9 mouse cellular contexts compared by ENCODE assay signal in genomic region chr12:85337567-85338311, GRCm38 (mm10). TPM values are rescaled to one million over a fixed set of nuclear protein-coding genes. Genes with fewer than 3 reads are reported as not detected.
DNase-seq lines count a peak whose midpoint lies in the region; ATAC-seq and TF ChIP-seq lines count a peak whose summit lies in the region.
"Had no signal": no experiment of that assay in that cellular context is flagged by ENCODE, and none has a peak within 500 bp of the region (broad histone marks: within the 10 kb centered on the region; RNA-seq: fewer than 3 reads in every experiment).

No protein-coding gene starts in this region.

- H3K27me3 ChIP-seq in kidney, postnatal 0 days (ENCODE audit: insufficient read depth, low read length): no peaks in the 10 kb centered on the region
- no peaks in the 10 kb centered on the region for H3K27me3 ChIP-seq in kidney, adult 2 months (replicated peaks; ENCODE audit: control insufficient read depth, insufficient read depth, low read length)
- H3K27me3 ChIP-seq in embryonic facial prominence, embryonic 10.5 days (replicated peaks; ENCODE audit: low read depth, poor library complexity, severe bottlenecking): no peaks in the 10 kb centered on the region
- H3K27me3 ChIP-seq in intestine, embryonic 16.5 days (replicated peaks; ENCODE audit: control insufficient read depth, insufficient read depth, low read length): no peaks in the 10 kb centered on the region
- no peaks in the 10 kb centered on the region for H3K27me3 ChIP-seq in neural tube, embryonic 13.5 days

- H3K27ac ChIP-seq in kidney, postnatal 0 days: no peak overlapping the region
- H3K27ac ChIP-seq in kidney, adult 2 months (ENCODE audit: insufficient read depth, low read depth, low read length): no peak overlapping the region
- H3K27ac ChIP-seq in embryonic facial prominence, embryonic 10.5 days (replicated peaks): no peak overlapping the region
- H3K27ac ChIP-seq in intestine, embryonic 16.5 days (ENCODE audit: low read length): no peak overlapping the region; the same call in 1 of the 2 replicates
- no peak overlapping the region for H3K27ac ChIP-seq in neural tube, embryonic 13.5 days (replicated peaks)

- no peak for DNase-seq in kidney, postnatal 0 days (ENCODE audit: low spot score)
- DNase-seq in kidney, adult 2 months: no peak
- no peak for DNase-seq in embryonic facial prominence, embryonic 10.5 days (ENCODE audit: low spot score)
- no peak for DNase-seq in adrenal gland, postnatal 14 days
- no peak for DNase-seq in ovary, postnatal 14 days (ENCODE audit: low spot score)
- DNase-seq in gastrocnemius, postnatal 25 days: no peak
- DNase-seq: thymus, postnatal 14 days had no signal

- peaks cover 21% of the 10 kb centered on the region for H3K36me3 ChIP-seq in kidney, postnatal 0 days (ENCODE audit: insufficient read depth, low read length)
- H3K36me3 ChIP-seq in kidney, adult 2 months (ENCODE audit: control insufficient read depth, insufficient read depth, low read length): peaks cover 6% of the 10 kb centered on the region
- H3K36me3 ChIP-seq in embryonic facial prominence, embryonic 10.5 days (replicated peaks): peaks cover 49% of the 10 kb centered on the region
- H3K36me3 ChIP-seq in intestine, embryonic 16.5 days (ENCODE audit: control insufficient read depth, insufficient read depth, low read length): no peaks in the 10 kb centered on the region
- peaks cover 36% of the 10 kb centered on the region for H3K36me3 ChIP-seq in neural tube, embryonic 13.5 days

- H3K4me2 ChIP-seq in kidney, postnatal 0 days (ENCODE audit: low read length): peak overlapping the region; percentile 90
- H3K4me2 ChIP-seq in intestine, embryonic 16.5 days (ENCODE audit: low read depth, low read length): peak overlapping the region; percentile 67
- peak overlapping the region; percentile 68 for H3K4me2 ChIP-seq in neural tube, embryonic 13.5 days

- H3K4me3 ChIP-seq in kidney, postnatal 0 days (replicated peaks; ENCODE audit: low read depth, low read length): peak overlapping the region; percentile 99; the same call in 1 of the 2 replicates
- H3K4me3 ChIP-seq in kidney, adult 2 months (ENCODE audit: insufficient read depth, low read depth, low read length): no peak overlapping the region
- peak overlapping the region; percentile 97 for H3K4me3 ChIP-seq in embryonic facial prominence, embryonic 10.5 days
- H3K4me3 ChIP-seq in intestine, embryonic 16.5 days (ENCODE audit: low read length): peak overlapping the region; percentile 94; the same call in 1 of the 2 replicates
- H3K4me3 ChIP-seq in neural tube, embryonic 13.5 days: peak overlapping the region; percentile 94

- TF ChIP-seq CTCF in kidney, postnatal 0 days (IDR thresholded peaks at IDR 0.05; ENCODE audit: low read depth): no peak
- TF ChIP-seq CTCF in kidney, adult 2 months (conservative IDR thresholded peaks at IDR 0.05; ENCODE audit: insufficient read depth, insufficient read length, low read depth, low read length): no peak

- H3K9ac ChIP-seq in kidney, postnatal 0 days (ENCODE audit: low read depth, low read length): no peak overlapping the region; the same call in none of the 2 replicates
- H3K9ac ChIP-seq in intestine, embryonic 16.5 days (ENCODE audit: low read depth, low read length): peak overlapping the region; percentile 98; the same call in 1 of the 2 replicates
- 0 out of 2 replicates have a peak overlapping the region, but pooled peaks have one; percentile 96 for H3K9ac ChIP-seq in neural tube, embryonic 13.5 days

- TF ChIP-seq POLR2A in kidney, adult 2 months (IDR thresholded peaks at IDR 0.05; ENCODE audit: low read depth, low read length): no peak

- no peak for ATAC-seq in kidney, postnatal 0 days (replicated peaks; ENCODE audit: low FRiP score, low read depth)
- no peak for ATAC-seq in intestine, embryonic 16.5 days
- ATAC-seq in neural tube, embryonic 13.5 days (ENCODE audit: low read depth): no peak

- H3K9me3 ChIP-seq in kidney, postnatal 0 days (replicated peaks; ENCODE audit: low read length): no peaks in the 10 kb centered on the region
- no peaks in the 10 kb centered on the region for H3K9me3 ChIP-seq in embryonic facial prominence, embryonic 10.5 days
- H3K9me3 ChIP-seq in intestine, embryonic 16.5 days (ENCODE audit: control insufficient read depth, low read length): no peaks in the 10 kb centered on the region
- no peaks in the 10 kb centered on the region for H3K9me3 ChIP-seq in neural tube, embryonic 13.5 days

- H3K4me1 ChIP-seq in kidney, postnatal 0 days (replicated peaks; ENCODE audit: insufficient read depth, low read length): peaks cover 8% of the 10 kb centered on the region
- H3K4me1 ChIP-seq in kidney, adult 2 months (ENCODE audit: control insufficient read depth, insufficient read depth, low read length): peaks cover 5% of the 10 kb centered on the region; the same call in 1 of the 2 replicates
- H3K4me1 ChIP-seq in embryonic facial prominence, embryonic 10.5 days: peaks cover 16% of the 10 kb centered on the region
- peaks cover 19% of the 10 kb centered on the region for H3K4me1 ChIP-seq in intestine, embryonic 16.5 days (ENCODE audit: control insufficient read depth, insufficient read depth, low read length)
- peaks cover 22% of the 10 kb centered on the region for H3K4me1 ChIP-seq in neural tube, embryonic 13.5 days (replicated peaks)

- 81% methylated on average over 6 of the region's 6 CpGs for WGBS in kidney, postnatal 0 days
- 73% methylated on average over 6 of the region's 6 CpGs for WGBS in kidney, adult 2 months
- 88% methylated on average over 6 of the region's 6 CpGs for WGBS in embryonic facial prominence, embryonic 10.5 days
- 78% methylated on average over 6 of the region's 6 CpGs for WGBS in intestine, embryonic 16.5 days
- 88% methylated on average over 6 of the region's 6 CpGs for WGBS in neural tube, embryonic 13.5 days

RNA-seq across cellular contexts. Expression of gene Nek9, which starts 1.4 kb away (rescaled TPM):
- 15.5 and 16.4 TPM in 2 replicates for polyA plus RNA-seq in kidney, postnatal 0 days (2015; fragmentation: Nextera tagmentation; extraction: Ambion mirVana)
- polyA plus RNA-seq in kidney, adult 2 months (2012; rRNA removed): 24.9 and 27.8 TPM in 2 replicates
- 24.5 and 26.6 TPM in 2 replicates for polyA plus RNA-seq in embryonic facial prominence, embryonic 10.5 days (2016; fragmentation: Nextera tagmentation; extraction: Ambion mirVana)
- 13.2 and 15.9 TPM in 2 replicates for polyA plus RNA-seq in intestine, embryonic 16.5 days (2015; fragmentation: Nextera tagmentation; extraction: Ambion mirVana)
- 14.7 and 15.2 TPM in 2 replicates for polyA plus RNA-seq in neural tube, embryonic 13.5 days (2015; fragmentation: Nextera tagmentation; extraction: Ambion mirVana)
- 65.7 and 66.2 TPM in 2 replicates for total RNA-seq in adrenal gland, postnatal 14 days (2021)
- total RNA-seq in gastrocnemius, postnatal 25 days (2021): 10 to 100 TPM; 76.8 to 83.5 TPM

RNA-seq across cellular contexts. Expression of gene Tmed10, which starts 36.9 kb away (rescaled TPM):
- 357 and 372 TPM in 2 replicates for polyA plus RNA-seq in kidney, postnatal 0 days (2015; fragmentation: Nextera tagmentation; extraction: Ambion mirVana)
- polyA plus RNA-seq in kidney, adult 2 months (2012; rRNA removed): 144 and 190 TPM in 2 replicates
- polyA plus RNA-seq in embryonic facial prominence, embryonic 10.5 days (2016; fragmentation: Nextera tagmentation; extraction: Ambion mirVana): 243 and 251 TPM in 2 replicates
- polyA plus RNA-seq in intestine, embryonic 16.5 days (2015; fragmentation: Nextera tagmentation; extraction: Ambion mirVana): 346 and 352 TPM in 2 replicates
- polyA plus RNA-seq in neural tube, embryonic 13.5 days (2015; fragmentation: Nextera tagmentation; extraction: Ambion mirVana): 231 TPM in 2 replicates
- 236 and 243 TPM in 2 replicates for total RNA-seq in adrenal gland, postnatal 14 days (2021)
- 100 to 1,000 TPM in 1 of 2 experiments, 10 to 100 TPM in 1; 97.1 to 117 TPM for total RNA-seq in gastrocnemius, postnatal 25 days (2021)

RNA-seq across cellular contexts. Expression of gene Zc2hc1c, which starts 49.3 kb away (rescaled TPM):
- 3.5 TPM in 2 replicates for polyA plus RNA-seq in kidney, postnatal 0 days (2015; fragmentation: Nextera tagmentation; extraction: Ambion mirVana)
- 2.8 and 3.2 TPM in 2 replicates for polyA plus RNA-seq in kidney, adult 2 months (2012; rRNA removed)
- 0.90 and 0.92 TPM in 2 replicates for polyA plus RNA-seq in embryonic facial prominence, embryonic 10.5 days (2016; fragmentation: Nextera tagmentation; extraction: Ambion mirVana)
- 1.5 TPM in 2 replicates for polyA plus RNA-seq in intestine, embryonic 16.5 days (2015; fragmentation: Nextera tagmentation; extraction: Ambion mirVana)
- 1.1 and 1.2 TPM in 2 replicates for polyA plus RNA-seq in neural tube, embryonic 13.5 days (2015; fragmentation: Nextera tagmentation; extraction: Ambion mirVana)
- 0.98 and 1.1 TPM in 2 replicates for total RNA-seq in adrenal gland, postnatal 14 days (2021)
- 1 to 10 TPM; 1.1 to 1.2 TPM for total RNA-seq in gastrocnemius, postnatal 25 days (2021)

RNA-seq across cellular contexts. Expression of gene Acyp1, which starts 49.5 kb away (rescaled TPM):
- 79.6 and 87.7 TPM in 2 replicates for polyA plus RNA-seq in kidney, postnatal 0 days (2015; fragmentation: Nextera tagmentation; extraction: Ambion mirVana)
- polyA plus RNA-seq in kidney, adult 2 months (2012; rRNA removed): 9.6 and 19.1 TPM in 2 replicates
- 47.3 and 50.6 TPM in 2 replicates for polyA plus RNA-seq in embryonic facial prominence, embryonic 10.5 days (2016; fragmentation: Nextera tagmentation; extraction: Ambion mirVana)
- polyA plus RNA-seq in intestine, embryonic 16.5 days (2015; fragmentation: Nextera tagmentation; extraction: Ambion mirVana): 50.2 and 52.3 TPM in 2 replicates
- 66.1 and 74.5 TPM in 2 replicates for polyA plus RNA-seq in neural tube, embryonic 13.5 days (2015; fragmentation: Nextera tagmentation; extraction: Ambion mirVana)
- 31.5 and 38.3 TPM in 2 replicates for total RNA-seq in adrenal gland, postnatal 14 days (2021)
- 10 to 100 TPM; 41.4 to 47.9 TPM for total RNA-seq in gastrocnemius, postnatal 25 days (2021)
